Mouse (Mus musculus) lung, postnatal 36 days (tissue): ENCODE measurements around the gene Eva1b.
"Not testable (repeated sequence)": the region's sequence is repeated elsewhere in the genome, so short reads cannot be mapped to it uniquely, and the experiment has no call there.

Source experiments
- DNase-seq: peaks from one replicate; pipeline ENCODE4 v3.0.0; 2022; ENCODE audit warnings: mixed read lengths

Gene Eva1b

GRCm38 (mm10) chr4:126157562-126157961, 10.0 kb downstream of the Eva1b start:
- DNase-seq = no peak

DNA sequence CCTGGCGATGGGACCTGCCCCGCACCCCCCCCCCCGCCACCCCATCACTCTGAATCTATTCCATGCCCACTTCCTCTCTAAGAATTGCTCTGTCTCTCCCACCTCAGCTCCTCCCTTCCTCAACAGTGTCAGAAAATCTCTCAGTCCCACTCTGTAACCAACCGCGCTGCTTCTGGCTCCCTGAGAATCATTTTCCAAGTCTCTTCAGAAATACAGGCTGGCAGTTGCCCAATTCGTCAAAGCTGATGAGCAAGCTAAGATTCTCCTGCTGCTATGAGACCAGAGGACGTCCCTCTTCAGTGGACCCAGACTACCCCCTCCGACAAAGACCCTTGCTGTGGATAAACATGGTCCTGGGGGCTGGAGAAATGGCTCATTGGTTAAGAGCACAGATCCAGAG, 11.9 kb downstream of the Eva1b start:
- DNase-seq = no peak

- no peak for DNase-seq
These were observed 13.4 kb downstream of the Eva1b start for GRCm38 (mm10) chr4:126160981-126161380.

DNA sequence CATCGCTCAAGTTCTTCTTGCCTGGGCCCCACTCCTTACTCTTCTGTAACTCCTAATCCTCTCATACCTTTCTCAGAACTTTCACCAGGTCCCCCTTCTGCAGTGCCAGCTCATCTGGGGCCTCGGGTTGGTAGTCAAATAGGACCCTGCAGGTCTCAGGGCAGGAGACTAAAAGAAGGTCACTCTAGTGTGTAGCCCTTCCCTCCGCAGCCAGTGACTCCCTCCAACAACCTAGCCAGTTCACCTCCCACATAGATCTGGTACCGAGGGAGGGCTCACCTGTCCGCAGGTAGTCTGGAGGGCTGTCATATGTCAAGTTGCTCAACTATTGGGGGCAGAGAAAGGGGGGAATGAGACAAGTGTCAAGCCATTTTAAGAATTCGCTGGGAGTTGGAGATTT, 13.9 kb downstream of the Eva1b start:
- no peak for DNase-seq

GRCm38 (mm10) chr4:126161986-126162385, 14.4 kb downstream of the Eva1b start:
- DNase-seq = no peak

DNA sequence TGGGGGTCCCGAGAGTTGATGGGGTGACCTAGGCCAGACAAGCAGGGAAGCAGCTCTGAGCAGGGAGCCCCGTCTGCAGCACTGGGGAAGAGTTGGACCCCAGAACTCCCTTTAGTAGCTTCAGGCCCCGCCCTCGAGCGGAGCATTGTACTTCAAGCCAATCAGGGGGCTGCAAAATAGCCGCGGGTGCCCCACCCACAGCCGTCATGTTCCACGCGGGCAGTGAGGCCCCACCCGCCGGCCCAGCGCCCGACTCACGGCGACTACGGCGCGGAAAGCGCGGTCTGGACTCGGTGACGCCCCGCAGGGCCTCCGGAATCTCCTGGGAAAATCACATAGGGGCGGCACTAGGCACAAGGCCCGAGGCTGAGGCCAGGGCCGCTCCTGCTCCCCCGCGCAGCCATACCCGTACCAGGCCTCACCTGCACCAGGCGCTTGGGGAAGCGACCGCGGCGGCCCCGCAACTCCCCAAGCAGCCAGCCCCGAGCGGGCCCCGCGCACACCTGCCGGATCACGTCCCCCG, 15.1 kb downstream of the Eva1b start:
- DNase-seq = peak; percentile 97

DNA sequence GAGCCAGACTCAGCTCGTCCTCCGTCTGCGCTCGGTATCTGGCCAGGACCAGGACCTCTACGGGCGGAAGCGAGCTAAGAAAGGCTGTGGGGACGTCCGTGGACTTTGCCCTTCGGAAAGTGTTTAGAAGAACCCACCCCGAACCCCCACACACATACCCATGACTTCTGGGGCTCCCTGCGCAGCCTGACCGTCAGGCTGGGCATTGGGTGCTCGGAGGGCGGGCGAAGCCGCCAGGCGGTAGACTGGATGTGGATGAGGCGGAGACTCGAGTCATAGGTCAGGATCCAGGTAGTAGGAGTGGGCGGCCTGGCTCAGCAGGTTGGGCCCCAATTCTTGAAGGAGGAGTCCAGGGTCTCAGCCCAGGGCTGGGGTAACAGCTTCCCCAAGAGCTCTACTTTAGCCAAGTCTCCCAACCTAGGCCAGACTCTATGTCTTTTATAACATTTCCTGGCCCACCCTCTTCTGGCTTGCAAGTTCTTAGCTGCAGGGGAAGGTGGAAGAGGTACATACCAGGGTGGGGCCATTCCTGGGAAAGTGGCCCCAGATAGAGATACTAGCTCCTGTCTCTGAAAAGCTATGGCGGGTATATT, 15.6 kb downstream of the Eva1b start, which contains the start of gene Sh3d21:
TSS of gene Sh3d21 (minus strand) at position 425 of the 593 bp plus-strand sequence.
- peak; percentile 53 for DNase-seq

- no peak for DNase-seq
These were observed 16.1 kb downstream of the Eva1b start for GRCm38 (mm10) chr4:126163685-126164084.

GRCm38 (mm10) chr4:126165092-126165491, 17.5 kb downstream of the Eva1b start:
- not testable (repeated sequence) for DNase-seq

- DNase-seq = peak; percentile 73
These were observed 18.5 kb downstream of the Eva1b start for GRCm38 (mm10) chr4:126166084-126166483.

DNA sequence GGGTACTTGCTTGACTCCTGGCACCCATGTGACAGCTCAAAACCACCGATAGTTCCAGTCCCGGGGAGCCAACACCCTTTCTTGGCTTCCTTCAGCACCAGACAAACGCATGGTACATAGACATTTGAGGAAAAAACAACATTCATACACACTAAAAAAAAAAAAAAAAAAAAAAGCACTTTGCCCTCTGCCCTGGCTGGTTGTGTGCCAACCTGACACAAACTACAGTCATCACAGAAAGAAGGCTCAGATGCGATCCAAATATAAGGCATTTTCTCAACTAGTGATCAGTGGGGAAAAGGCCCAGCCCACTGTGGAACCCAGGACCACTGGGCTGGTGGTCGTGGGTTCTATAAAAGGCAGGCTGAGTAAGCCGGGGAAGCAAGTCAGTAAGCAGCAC, 21.3 kb downstream of the Eva1b start:
- DNase-seq = peak; percentile 30

DNA sequence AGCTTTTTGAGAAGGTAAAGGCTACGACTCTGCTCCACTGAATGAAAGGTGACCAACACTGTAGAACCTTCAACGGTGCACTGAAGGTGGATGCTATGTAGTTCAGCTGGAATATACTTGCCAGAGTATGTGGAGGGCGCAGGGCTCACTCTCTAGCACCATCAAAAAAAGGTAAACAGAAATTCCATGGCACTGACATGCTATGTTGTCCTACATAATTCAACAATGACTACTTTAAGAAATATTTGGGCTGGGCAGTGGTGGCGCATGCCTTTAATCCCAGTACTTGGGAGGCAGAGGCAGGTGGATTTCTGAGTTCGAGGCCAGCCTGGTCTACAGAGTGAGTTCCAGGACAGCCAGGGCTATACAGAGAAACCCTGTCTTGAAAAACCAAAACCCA, 23.2 kb downstream of the Eva1b start:
- DNase-seq = not testable (repeated sequence)

DNA sequence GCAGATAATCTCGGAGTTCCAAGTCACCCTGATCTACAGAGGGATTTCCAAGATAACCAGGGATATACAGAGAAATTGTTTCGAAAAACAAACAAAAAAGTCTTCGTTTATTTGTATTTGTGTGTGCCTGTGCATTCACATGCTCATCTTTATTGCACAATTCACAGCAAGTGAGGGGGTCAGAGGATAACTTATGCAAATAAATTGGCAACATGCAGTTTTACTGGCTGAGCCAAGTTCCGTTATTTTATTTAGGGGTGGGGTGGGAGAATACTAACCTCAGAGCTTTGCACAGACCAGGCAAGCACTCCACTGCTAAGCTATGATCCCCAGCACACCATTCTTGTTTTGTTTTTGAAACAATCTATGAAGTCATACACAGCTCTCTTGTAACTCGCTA, 26.3 kb downstream of the Eva1b start:
- no peak for DNase-seq

- not testable (repeated sequence) for DNase-seq
These were observed 28.4 kb downstream of the Eva1b start for GRCm38 (mm10) chr4:126175980-126176379.

GRCm38 (mm10) chr4:126181170-126181957, 33.8 kb downstream of the Eva1b start:
- DNase-seq = peak; percentile 84

GRCm38 (mm10) chr4:126183034-126183433, 35.5 kb downstream of the Eva1b start:
- DNase-seq = no peak

DNA sequence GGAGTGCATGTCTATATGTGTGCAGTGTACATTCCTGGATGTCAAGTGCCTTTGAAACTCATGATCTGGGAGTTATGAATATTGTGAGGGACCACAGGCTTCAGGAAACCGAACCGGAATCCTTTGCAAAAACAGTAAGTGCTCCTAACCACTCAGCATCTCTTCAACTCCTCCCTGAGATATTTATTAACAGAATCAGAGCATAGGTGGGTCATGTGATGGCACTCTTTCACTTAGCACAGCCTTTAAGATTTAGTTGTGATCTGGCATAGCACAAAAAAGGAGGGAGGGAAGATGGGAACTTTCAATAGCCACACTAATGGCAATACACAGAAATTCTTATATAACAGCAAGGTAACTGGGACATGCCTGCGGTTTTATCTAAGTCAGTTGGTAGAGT, 39.6 kb downstream of the Eva1b start:
- DNase-seq = no peak

- no peak for DNase-seq
These were observed 43.1 kb downstream of the Eva1b start for GRCm38 (mm10) chr4:126190636-126191035.

GRCm38 (mm10) chr4:126194216-126194615, 46.7 kb downstream of the Eva1b start:
- DNase-seq = no peak

DNA sequence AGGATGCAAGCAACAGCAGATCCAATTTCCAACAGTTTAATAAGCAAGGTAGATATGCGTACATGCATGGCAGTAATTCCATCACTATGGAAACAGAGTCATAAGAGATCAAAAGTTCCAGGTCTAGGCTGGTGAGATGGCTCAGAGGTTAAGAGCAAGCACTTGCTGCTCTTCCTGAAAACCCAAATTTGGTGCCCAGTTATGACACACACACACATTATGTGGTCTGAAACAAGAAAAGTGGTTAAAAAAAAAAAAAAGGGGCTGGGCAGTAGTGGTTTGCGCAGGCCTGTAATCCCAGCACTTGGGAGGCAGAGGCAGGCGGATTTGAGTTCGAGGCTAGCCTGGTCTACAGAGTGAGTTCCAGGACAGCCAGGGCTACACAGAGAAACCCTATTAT, 47.4 kb downstream of the Eva1b start:
- DNase-seq = no peak

DNA sequence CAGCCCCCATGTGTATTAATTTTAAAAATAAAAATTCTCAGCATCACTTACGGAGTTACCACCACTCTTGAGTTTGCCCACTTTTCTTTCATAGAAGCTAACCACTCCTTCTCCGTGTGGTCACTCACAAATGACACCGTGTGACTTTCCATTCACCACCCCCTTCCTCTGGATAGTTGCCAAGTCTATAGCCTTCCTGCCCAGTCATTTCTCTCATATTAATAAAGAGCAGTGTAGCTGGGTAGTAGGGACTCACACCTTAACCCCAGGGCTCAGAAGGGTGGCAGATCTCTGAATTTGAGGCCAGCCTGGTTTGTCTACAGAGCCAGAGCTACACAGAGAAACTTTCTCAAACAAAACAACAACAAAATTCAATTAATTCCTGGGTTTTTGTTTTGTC, 49.9 kb downstream of the Eva1b start:
- DNase-seq = peak; percentile 75
